Mouse (Mus musculus) E14TG2a.4 (cell line): ENCODE data around the gene Vav3.

Experiments
- H3K27me3 ChIP-seq: 2 replicates; pipeline ENCODE4 v1.6.1; 2014; ENCODE audit warnings: low read length, control low read depth; ENCODE audit not compliant: insufficient read depth
- H3K36me3 ChIP-seq: 2 replicates; pipeline ENCODE4 v1.6.1; 2014; ENCODE audit warnings: low read length, control low read depth; ENCODE audit not compliant: insufficient read depth
- H3K4me1 ChIP-seq: replicated peaks from 2 replicates; pipeline ENCODE4 v1.6.1; 2014; ENCODE audit warnings: low read depth, low read length, control low read depth
- H3K4me3 ChIP-seq: replicated peaks from 2 replicates; pipeline ENCODE4 v1.5.1; 2014; ENCODE audit warnings: mild to moderate bottlenecking, low read length
- H3K9me3 ChIP-seq: 2 replicates; pipeline ENCODE4 v1.6.1; 2014; ENCODE audit warnings: low read length, control low read depth
- CTCF ChIP-seq: conservative IDR thresholded peaks from 2 replicates; pipeline ENCODE4 v1.5.1; 2014; ENCODE audit warnings: low read length
- NANOG ChIP-seq: IDR thresholded peaks from 2 replicates; pipeline ENCODE4 v1.6.1; 2014; ENCODE audit warnings: borderline replicate concordance, low read length, mixed read lengths
- POU5F1 ChIP-seq: IDR thresholded peaks from 2 replicates; pipeline ENCODE4 v1.6.1; 2014; ENCODE audit warnings: low read length, borderline replicate concordance

The Vav3 gene

DNA sequence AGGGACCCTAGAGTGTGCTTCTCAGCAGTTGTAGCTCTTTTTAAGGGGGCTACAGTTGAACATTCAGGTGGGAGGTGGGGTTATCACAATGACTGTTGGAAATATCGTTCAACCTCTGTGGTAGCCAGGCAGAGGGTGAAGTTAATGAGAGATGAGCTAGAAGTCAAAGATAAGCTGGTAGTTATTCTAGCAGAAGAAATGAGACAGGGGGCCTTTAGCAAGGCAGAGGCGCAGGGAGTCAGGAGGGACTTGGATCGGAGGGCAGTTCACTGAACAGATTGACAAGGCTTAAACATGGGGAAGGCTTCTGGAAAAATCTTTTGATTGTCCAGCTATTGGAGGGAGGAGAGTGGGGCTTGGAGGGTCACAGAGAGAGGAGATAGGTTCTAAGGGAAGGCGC lies 147.4 kb downstream of the Vav3 start:
- Histone ChIP-seq H3K4me3 (no peak overlapping the region), H3K9me3 (no peaks in the 10 kb centered on the region), H3K27me3 (no peaks in the 10 kb centered on the region), H3K36me3 (no peaks in the 10 kb centered on the region), H3K4me1 (no peaks in the 10 kb centered on the region)
- TF ChIP-seq CTCF (no peak), NANOG (no peak), POU5F1 (no peak)

- Histone ChIP-seq H3K36me3 (no peaks in the 10 kb centered on the region), H3K4me3 (no peak overlapping the region), H3K4me1 (no peaks in the 10 kb centered on the region), H3K27me3 (no peaks in the 10 kb centered on the region), H3K9me3 (no peaks in the 10 kb centered on the region)
- TF ChIP-seq POU5F1, result no peak
- TF ChIP-seq NANOG, result no peak
- TF ChIP-seq CTCF, result no peak
These were observed 148.3 kb downstream of the Vav3 start for GRCm38 (mm10) chr3:109488750-109489171.

DNA sequence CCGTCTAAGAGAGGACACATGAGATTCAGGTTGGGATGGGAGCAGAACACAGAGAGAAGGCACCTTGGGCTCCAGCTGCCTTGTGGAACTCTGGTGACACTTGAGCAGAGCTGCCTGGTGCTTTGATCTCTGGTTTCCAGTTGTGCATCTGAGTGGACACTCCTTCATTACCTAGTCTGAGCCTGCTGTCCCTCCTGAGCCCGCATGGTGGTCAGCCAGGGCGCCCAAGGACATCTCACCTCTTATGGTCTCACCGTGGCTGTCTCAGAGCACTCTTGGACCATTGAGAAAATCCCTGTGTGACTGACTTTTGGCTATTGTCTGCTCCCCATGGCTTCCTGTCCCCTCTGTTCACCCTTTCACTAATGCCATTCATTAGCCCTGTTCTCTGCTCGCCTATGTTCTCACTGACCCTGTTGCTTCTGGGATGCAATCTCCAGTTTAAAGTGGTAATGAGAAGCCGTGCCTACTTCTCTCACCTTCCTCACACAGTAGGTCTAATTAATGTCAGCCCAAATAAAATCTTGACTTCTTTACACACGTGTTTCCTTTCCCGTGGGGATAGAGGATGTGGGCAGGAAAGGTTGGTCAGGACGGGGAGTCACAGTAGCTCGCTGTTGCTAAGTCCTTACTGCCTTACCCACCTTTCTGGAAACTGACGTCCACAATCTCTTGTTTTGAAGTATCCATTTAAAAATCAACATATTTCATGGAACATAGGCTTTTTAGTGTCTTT lies 150.3 kb downstream of the Vav3 start:
- TF ChIP-seq POU5F1, result no peak
- no peak for TF ChIP-seq CTCF
- no peak for TF ChIP-seq NANOG
- no peaks in the 10 kb centered on the region for H3K9me3 ChIP-seq
- no peaks in the 10 kb centered on the region for H3K4me1 ChIP-seq
- H3K27me3 ChIP-seq, result no peaks in the 10 kb centered on the region
- no peak overlapping the region for H3K4me3 ChIP-seq
- no peaks in the 10 kb centered on the region for H3K36me3 ChIP-seq

DNA sequence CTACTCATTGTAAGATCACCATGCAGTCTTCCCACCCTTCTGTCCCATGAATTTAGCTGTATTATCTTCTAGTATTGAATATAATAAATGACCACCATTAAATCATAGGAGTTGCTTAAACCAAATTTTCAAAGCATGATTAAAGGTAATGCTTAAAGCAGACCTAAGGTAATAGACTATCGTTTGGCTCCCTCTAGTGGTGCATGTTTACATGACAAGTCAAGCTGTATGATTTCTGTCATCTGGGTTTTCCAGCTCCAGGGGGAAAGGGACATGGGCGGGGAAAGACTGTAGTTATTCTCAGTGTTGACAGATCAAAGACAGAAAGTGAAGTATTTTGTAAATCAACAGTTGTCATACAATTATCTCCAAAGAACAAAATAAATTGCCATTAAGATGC lies 151.1 kb downstream of the Vav3 start:
- no peaks in the 10 kb centered on the region for H3K4me1 ChIP-seq
- no peaks in the 10 kb centered on the region for H3K27me3 ChIP-seq
- H3K9me3 ChIP-seq, result no peaks in the 10 kb centered on the region
- peak; percentile 53 for TF ChIP-seq CTCF
- no peak for TF ChIP-seq POU5F1
- no peak for TF ChIP-seq NANOG
- H3K4me3 ChIP-seq, result no peak overlapping the region
- H3K36me3 ChIP-seq, result no peaks in the 10 kb centered on the region

DNA sequence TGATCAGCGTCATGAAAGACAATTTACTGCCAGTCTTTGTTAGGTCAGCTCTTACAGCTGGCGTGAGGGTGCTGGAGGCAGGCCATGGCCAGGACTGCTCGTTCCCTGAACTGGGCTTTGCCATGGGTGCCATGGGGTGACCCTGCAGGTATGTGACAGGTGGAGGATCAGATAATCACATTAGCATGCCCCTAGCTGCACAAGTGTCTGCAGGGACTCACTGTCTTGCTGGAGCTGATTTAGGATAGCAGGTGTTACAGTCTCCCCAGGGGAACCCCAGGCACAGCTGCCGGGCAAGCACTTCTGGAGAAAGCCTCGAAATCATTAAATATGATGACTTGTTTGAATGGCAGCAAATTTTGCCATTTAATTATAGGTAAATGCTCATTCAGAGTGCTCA lies 156.0 kb downstream of the Vav3 start:
- TF ChIP-seq CTCF (no peak), NANOG (no peak), POU5F1 (no peak)
- H3K36me3 ChIP-seq, result no peaks in the 10 kb centered on the region
- no peaks in the 10 kb centered on the region for H3K4me1 ChIP-seq
- no peaks in the 10 kb centered on the region for H3K9me3 ChIP-seq
- no peak overlapping the region for H3K4me3 ChIP-seq
- no peaks in the 10 kb centered on the region for H3K27me3 ChIP-seq

GRCm38 (mm10) chr3:109497074-109497473 lies 156.6 kb downstream of the Vav3 start:
- TF ChIP-seq POU5F1 (no peak), CTCF (no peak), NANOG (no peak)
- no peaks in the 10 kb centered on the region for H3K4me1 ChIP-seq
- no peaks in the 10 kb centered on the region for H3K36me3 ChIP-seq
- no peaks in the 10 kb centered on the region for H3K27me3 ChIP-seq
- no peak overlapping the region for H3K4me3 ChIP-seq
- H3K9me3 ChIP-seq, result no peaks in the 10 kb centered on the region

DNA sequence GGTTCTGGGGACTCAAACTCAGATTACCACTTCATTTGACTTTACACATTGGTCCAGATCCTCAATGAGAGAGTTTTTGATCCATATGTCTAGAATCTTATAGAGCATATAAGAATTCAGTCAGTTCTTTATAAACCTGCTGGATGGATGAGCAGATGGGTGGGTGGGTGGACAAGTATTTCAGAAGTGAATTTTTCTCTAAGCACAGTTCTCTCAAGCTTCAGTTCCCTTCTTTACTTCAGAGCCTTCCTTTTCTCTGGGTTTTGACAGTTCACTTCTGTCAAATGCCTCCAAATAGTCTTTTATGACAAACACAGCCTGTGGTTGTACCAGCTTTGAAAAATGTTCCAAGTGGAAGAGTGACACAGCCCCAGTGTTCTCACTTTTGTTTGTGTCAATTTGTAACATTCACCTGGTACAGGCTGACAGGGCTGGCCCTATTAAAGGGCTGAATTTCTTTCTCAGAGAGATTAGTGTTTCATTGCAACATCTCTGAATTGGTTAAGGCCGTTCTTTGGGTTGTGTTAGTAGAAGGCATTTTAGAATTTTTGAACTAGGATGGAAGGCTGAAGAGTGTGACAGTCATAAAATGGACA lies 159.5 kb downstream of the Vav3 start:
- Histone ChIP-seq H3K4me3 (no peak overlapping the region), H3K36me3 (no peaks in the 10 kb centered on the region), H3K4me1 (no peaks in the 10 kb centered on the region), H3K9me3 (no peaks in the 10 kb centered on the region), H3K27me3 (no peaks in the 10 kb centered on the region)
- TF ChIP-seq POU5F1 (no peak), CTCF (no peak), NANOG (no peak)

- no peaks in the 10 kb centered on the region for H3K36me3 ChIP-seq
- no peaks in the 10 kb centered on the region for H3K4me1 ChIP-seq
- no peaks in the 10 kb centered on the region for H3K27me3 ChIP-seq
- H3K9me3 ChIP-seq, result no peaks in the 10 kb centered on the region
- no peak for TF ChIP-seq NANOG
- TF ChIP-seq CTCF, result no peak
- no peak for TF ChIP-seq POU5F1
- no peak overlapping the region for H3K4me3 ChIP-seq
These were observed 169.3 kb downstream of the Vav3 start for GRCm38 (mm10) chr3:109509784-109510183.
